Mouse (Mus musculus): Measurements from ENCODE around the gene Cdx4. TPM values are rescaled to one million over a fixed set of nuclear protein-coding genes. Genes with fewer than 3 reads are reported as not detected.

Gene Cdx4
- total RNA-seq (2021): not detected
- long read RNA-seq, experiment 1: 0 reads
- long read RNA-seq, experiment 2: 0 reads

GRCm38 (mm10) chrX:103321146-103321545 is at the start of gene Cdx4:
Cdx4 (plus strand) TSS chrX:103321398.
- Histone ChIP-seq H3K27ac (no peak within 1 kb of the TSS), H3K4me3 (no peak within 1 kb of the TSS)
- no peak for TF ChIP-seq CTCF (IDR thresholded peaks at IDR 0.05)
- no peak for DNase-seq
- intact Hi-C loops (cut with DNase I): no loop called here

DNA sequence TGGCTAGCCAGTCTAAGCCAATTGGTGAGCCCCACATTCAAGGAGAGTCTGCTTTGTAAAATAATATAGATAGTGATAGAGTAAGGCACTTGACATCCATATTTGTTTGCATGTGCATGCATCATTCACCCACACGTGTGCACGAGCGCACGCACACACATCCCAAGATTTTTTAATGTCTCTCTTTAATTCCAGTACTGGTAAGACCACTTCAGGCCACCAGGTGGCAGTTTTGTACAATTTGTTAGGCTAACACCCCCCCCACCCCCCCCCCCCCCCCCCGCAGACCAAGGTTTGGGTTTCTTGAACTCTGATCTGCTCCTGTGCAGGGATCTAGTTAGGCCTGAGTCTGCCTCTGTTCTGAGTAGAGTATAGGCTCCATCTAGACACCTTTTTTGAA is 46.9 kb upstream of the Cdx4 start:
- H3K27ac ChIP-seq: no peak overlapping the region
- intact Hi-C loops (cut with DNase I): no loop called here
- peak; percentile 20 for DNase-seq

DNA sequence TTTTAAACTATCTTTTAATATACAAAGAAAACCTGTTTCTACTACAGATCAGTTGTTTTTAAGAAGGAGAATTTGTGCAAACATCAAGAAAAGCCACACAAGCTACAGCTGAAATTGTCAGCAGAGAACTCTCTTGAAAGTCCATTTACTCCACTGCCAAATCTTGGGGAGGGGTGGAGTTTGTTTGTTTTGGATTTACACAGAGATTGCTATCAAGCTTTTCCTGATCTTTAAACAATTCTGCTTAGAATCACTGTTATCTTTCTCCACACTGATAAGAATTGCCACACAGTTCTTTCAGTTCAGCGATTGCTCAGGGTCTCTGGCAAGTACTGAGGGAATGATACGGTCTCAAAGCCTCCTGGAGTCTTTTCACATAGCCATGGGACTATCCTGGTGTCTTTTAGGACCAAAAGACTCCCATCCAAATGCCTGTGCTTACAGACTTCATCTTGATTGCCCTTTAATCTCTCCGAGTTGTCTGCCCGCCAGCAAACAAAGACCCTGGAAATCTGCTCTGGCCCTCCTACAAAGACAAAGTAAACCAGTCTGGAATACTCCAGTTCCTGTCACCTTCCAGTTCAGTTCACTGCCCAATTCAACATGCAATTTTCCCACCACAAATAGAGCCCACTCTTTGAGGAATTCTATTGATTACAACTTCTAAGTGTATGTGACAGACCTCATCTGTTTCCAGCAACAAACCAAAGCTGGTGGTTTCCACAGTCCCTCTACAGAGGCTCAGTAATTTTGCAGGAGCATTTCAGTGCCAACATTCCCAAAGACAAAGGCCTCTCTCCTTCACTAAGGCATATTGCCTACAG is 34.1 kb upstream of the Cdx4 start:
- Histone ChIP-seq H3K4me3 (no peak overlapping the region), H3K27ac (no peak overlapping the region)
- intact Hi-C loops (cut with DNase I): no loop called here
- no peak for DNase-seq
- no peak for TF ChIP-seq CTCF (IDR thresholded peaks at IDR 0.05)

More for the DNA sequence above, 46.9 kb upstream of the Cdx4 start:
- TF ChIP-seq CTCF (IDR thresholded peaks at IDR 0.05): peak; percentile 7; the same call in 1 of the 2 replicates
- no peak overlapping the region for H3K4me3 ChIP-seq

- TF ChIP-seq CTCF (IDR thresholded peaks at IDR 0.05): no peak
- no peak overlapping the region for H3K4me3 ChIP-seq
- intact Hi-C loops (cut with DNase I): no loop called here
- H3K27ac ChIP-seq: no peak overlapping the region
- DNase-seq: no peak
Observed at GRCm38 (mm10) chrX:103287846-103288377, 33.3 kb upstream of the Cdx4 start.

GRCm38 (mm10) chrX:103288485-103289330 is 32.5 kb upstream of the Cdx4 start:
- no peak overlapping the region for H3K27ac ChIP-seq
- intact Hi-C loops (cut with DNase I): no loop called here
- no peak overlapping the region for H3K4me3 ChIP-seq
- no peak for TF ChIP-seq CTCF (IDR thresholded peaks at IDR 0.05)
- no peak for DNase-seq

DNA sequence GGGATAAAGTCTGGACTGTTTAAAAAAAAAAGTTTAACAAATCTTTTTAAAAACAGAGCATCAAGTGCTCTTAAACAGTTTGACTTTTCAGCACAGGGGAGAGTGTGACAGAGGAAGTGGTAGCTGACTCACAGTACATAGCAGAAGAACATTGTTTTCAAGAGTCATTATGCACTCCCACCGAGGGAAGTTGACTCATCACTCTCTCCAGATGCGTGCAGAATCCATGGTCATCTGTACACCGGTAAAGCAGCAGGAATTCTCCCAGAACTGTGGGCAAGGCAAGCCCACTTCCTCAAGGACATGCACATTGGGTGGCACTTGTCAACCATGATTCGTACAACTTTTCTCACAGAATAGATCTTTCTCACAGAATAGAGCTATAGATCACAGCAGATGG is 22.3 kb upstream of the Cdx4 start:
- no peak overlapping the region for H3K4me3 ChIP-seq
- H3K27ac ChIP-seq: no peak overlapping the region
- no peak for DNase-seq
- no peak for TF ChIP-seq CTCF (IDR thresholded peaks at IDR 0.05)
- intact Hi-C loops (cut with DNase I): no loop called here

GRCm38 (mm10) chrX:103308262-103308661 is 12.9 kb upstream of the Cdx4 start:
- Histone ChIP-seq H3K4me3 (no peak overlapping the region), H3K27ac (no peak overlapping the region)
- intact Hi-C loops (cut with DNase I): no loop called here
- no peak for TF ChIP-seq CTCF (IDR thresholded peaks at IDR 0.05)
- DNase-seq: no peak

GRCm38 (mm10) chrX:103311723-103312122 is 9.5 kb upstream of the Cdx4 start:
- Histone ChIP-seq H3K4me3 (no peak overlapping the region), H3K27ac (no peak overlapping the region)
- DNase-seq: no peak
- no peak for TF ChIP-seq CTCF (IDR thresholded peaks at IDR 0.05)
- intact Hi-C loops (cut with DNase I): no loop called here

DNA sequence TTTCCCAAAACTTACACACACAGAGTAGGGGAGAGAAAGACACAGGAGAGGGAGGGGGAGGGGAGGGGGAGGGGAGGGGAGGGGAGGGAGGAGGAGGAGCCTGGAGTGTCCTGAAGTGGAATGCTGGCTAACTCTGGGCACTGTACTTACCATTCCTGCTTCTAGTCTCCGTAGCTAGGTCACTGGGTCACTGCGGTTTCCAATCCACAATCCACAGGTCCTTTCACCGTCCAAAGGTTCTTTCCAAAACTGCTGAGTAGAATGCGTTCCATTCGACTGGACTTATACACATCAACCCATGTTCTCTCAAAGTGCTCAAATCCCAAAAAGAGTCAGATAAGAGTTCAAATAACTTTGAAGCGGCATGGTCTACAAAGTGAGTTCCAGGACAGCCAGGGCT is 7.1 kb upstream of the Cdx4 start:
- Histone ChIP-seq H3K4me3 (no peak overlapping the region), H3K27ac (no peak overlapping the region)
- intact Hi-C loops (cut with DNase I): no loop called here
- no peak for DNase-seq
- no peak for TF ChIP-seq CTCF (IDR thresholded peaks at IDR 0.05)

GRCm38 (mm10) chrX:103325900-103326299 is 4.7 kb downstream of the Cdx4 start:
- TF ChIP-seq CTCF (IDR thresholded peaks at IDR 0.05): no peak
- Histone ChIP-seq H3K4me3 (no peak overlapping the region), H3K27ac (no peak overlapping the region)
- DNase-seq: no peak
- intact Hi-C loops (cut with DNase I): no loop called here

GRCm38 (mm10) chrX:103329386-103329785 is 8.2 kb downstream of the Cdx4 start:
- intact Hi-C loops (cut with DNase I): no loop called here
- no peak overlapping the region for H3K27ac ChIP-seq
- no peak for TF ChIP-seq CTCF (IDR thresholded peaks at IDR 0.05)
- no peak overlapping the region for H3K4me3 ChIP-seq
- DNase-seq: no peak

DNA sequence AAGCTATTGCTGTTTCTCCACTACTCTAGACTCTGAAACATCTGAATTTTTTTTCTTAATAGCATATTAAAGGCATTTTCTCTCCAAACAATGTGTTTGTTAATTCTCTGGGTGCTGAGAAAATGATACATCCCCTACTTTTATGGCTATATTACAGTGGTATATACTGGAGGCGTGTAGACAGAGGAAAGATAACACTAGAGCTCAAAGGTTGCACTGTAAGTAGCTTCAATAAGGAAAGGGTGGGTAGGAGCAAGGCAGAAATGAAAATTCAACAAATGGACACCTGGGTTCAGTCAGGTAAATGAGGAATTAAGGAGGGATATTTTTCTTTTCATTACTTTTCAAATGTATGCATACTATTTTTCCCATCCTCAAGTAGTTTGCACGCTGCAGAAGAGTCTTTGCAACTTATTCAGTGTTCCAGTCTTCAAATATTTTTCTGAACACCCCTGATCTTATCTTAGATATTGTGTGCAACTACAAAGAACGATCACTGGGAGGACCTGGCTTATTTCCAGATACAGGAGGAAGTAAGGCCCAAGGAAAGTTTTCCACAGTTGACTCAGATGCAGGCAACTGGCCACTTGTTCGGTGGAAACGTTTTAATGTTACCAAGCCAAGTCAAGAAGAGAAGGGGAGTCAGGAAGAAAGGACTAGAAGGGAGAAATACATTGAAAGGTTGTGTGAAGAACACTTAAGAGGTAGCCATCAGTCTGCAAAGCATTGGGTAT is 10.1 kb downstream of the Cdx4 start:
- DNase-seq: no peak
- TF ChIP-seq CTCF (IDR thresholded peaks at IDR 0.05): no peak
- Histone ChIP-seq H3K4me3 (no peak overlapping the region), H3K27ac (no peak overlapping the region)
- intact Hi-C loops (cut with DNase I): no loop called here

All from gastrocnemius, adult 2 months (tissue).